Mouse (Mus musculus) adrenal gland, postnatal 4 days (tissue): ENCODE data around the gene Gm5415. TPM values are rescaled to one million over a fixed set of nuclear protein-coding genes. Genes with fewer than 3 reads are reported as not detected.
"Not testable (repeated sequence)": the region's sequence is repeated elsewhere in the genome, so short reads cannot be mapped to it uniquely, and the experiment has no call there.

ENCODE experiments used
- DNase-seq, 2 experiments: peaks; one replicate each; pipeline ENCODE4 v3.0.0; 2021 to 2022; ENCODE audit warnings: low spot score in 2 of 2, mixed read lengths in 2 of 2
- long read RNA-seq, 2 experiments: library from polyadenylated mRNA; stranded (forward); transcript quantifications; one replicate each; pipeline ENCODE4 v2.0.0; 2021
- total RNA-seq, 2 experiments: library from RNA; stranded (reverse); gene quantifications; 2 replicates each; pipeline ENCODE4 v1.2.3; 2021

Gm5415 gene
- not detected for total RNA-seq
- long read RNA-seq, experiment 1, result 0 reads
- long read RNA-seq, experiment 2, result 0 reads

GRCm38 (mm10) chr1:32547194-32547593 lies at the start of gene Gm5415:
Gene Gm5415, minus strand, starts transcription at chr1:32547294.
- not testable (repeated sequence) for DNase-seq

GRCm38 (mm10) chr1:32568901-32569300 lies 21.8 kb upstream of the Gm5415 start:
- DNase-seq, result no peak

GRCm38 (mm10) chr1:32553925-32554324 lies 6.8 kb upstream of the Gm5415 start:
- DNase-seq, result no peak

GRCm38 (mm10) chr1:32553459-32553858 lies 6.4 kb upstream of the Gm5415 start:
- DNase-seq, result no peak

GRCm38 (mm10) chr1:32503381-32503780 lies 43.7 kb downstream of the Gm5415 start:
- no peak for DNase-seq
